Mouse (Mus musculus) retina, embryonic 14.5 days (tissue): Measurements from ENCODE around the gene Nudt13.

Experiments used
- DNase-seq: peaks from one replicate; pipeline ENCODE4 v3.0.0-alpha.2; 2015; ENCODE audit warnings: low spot score

Nudt13 gene

DNA sequence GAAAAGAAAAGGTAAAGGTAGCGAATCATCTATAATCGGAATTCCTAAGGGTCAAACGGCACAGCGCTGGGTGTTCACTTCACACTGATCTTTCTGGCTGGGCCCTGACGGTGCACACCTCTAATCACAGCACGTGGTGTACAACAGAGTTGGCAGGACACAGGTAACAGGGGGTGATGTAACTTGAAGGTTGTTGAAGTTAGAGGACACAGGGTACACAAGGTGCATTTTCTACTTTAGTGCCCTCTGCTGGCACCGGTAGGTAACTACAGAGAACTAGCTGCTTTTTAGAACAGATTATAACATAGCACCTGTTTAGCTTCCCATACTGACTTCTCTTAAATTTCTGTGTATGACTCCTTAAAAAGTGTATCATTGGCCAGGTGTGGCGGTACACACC is 45.7 kb downstream of the Nudt13 start:
- peak; percentile 39 for DNase-seq

DNA sequence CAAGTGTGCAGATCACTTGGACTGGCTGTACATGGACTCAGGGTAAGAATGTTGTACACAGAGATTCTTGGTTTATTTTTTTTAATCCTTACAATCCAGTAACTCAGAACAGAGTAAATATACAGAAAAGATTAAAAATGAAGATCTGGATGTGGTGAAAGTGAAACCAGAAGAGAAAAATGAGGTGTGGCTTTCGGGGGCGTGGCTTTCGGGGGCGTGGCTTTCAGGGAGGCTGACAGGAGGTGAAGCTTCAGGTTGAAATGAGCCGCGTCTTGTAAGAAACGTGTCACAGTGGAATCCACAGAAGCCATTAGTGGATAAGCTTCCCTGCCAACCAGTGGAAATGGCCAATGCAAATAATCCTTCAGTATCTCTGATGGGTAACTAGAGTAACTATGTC is 46.4 kb downstream of the Nudt13 start:
- no peak for DNase-seq

DNA sequence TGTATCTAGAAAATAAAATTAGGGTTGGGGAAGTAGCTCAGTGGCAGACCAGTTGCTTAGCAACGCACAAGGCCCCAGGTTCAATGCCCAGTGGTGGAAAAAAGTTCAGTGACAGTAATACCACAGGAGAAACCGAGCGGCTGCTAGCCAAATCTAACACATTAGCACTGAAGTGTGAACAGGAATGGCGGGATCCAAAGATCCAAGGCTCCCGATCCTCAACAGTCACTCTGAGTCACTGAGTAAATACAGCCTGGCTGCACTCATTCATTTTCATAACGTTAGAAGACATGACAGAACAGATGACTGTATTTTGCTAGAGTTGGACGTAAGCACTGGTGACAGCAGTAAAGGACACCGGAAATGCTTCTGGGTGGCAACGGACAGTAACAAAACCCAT is 51.4 kb downstream of the Nudt13 start:
- DNase-seq, result no peak

DNA sequence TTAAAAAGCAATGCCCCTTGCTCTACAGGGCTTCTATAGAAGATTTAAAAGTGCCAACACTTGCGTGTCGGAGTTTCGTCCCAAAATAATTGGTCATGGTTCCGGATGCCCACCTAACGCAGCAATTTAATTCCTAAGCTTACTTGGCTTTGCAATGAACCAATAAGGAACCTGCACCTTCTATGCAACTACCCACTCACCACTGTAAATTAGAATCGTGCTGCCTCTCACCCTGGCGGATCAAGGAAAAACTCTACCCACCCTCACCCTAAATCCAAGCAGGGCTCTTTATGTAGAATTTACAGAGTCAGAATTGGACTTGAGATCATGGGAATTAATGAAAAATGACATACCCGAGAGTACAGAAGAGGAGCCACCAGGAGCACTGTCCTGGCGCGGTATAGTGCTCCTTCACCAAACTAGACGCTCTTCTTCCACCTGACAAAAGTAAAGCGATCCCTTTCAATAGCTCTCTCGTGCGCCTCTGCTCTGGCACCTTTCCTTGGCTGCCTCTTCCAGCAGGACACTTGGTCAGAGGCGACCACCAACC is 53.0 kb downstream of the Nudt13 start:
- DNase-seq, result no peak

DNA sequence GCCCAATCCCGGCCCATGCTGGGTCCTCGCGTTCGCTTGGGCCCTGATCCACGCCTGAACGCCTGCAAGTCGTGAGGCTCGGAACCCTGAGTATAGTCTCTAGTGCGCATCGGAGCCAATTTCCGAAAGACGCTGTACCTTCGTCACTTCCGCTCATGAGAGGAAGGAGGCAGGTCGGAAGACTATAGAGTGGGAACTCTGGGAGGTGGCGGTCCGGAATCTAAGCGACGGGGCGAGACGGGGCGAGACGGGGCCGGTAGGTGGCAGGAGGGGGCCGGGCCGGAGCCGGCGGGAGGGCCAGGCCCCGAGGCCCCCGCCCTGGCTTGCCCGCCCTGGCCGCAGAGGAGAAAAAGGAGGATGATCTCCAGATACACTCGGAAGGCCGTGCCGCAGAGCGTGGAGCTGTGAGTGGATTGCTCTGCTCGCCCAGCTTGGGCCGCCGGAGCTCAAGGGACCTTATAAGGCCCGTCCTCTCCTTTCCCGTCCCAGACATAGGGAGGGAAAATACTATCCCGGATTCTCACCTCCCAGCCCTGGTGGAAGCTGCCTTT is 53.6 kb downstream of the Nudt13 start, which contains the start of the genes Ecd and Fam149b:
Gene Ecd, minus strand, starts transcription at position 131 of the 551 bp plus-strand sequence.
Gene Fam149b, plus strand, starts transcription at position 172 of the 551 bp plus-strand sequence.
- DNase-seq, result peak; percentile 98

DNA sequence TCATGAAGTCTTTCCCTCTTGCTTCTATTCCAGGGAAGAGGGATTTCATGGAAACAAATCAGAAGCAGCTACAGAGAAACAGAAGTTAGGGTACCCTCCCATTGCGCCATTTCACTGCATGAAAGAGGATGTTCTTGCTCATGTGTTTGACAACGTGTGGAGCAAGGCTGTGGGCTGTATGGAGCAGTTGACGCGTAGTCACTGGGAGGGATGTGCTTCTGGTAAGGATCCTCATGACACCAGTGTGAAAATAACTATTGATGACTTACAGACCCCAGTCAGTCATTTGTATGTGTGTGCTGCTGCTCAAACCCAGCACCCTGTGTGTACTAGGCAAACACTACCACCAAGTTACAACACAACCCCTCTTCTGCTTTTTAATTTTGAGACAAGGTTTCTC is 68.7 kb downstream of the Nudt13 start:
- DNase-seq, result no peak
